Mouse (Mus musculus): ENCODE measurements at regions not wholly inside any gene's neighbourhood (a gene's known extent, or its start where the extent isn't known, plus 50 kb on each side); places are given as distances from the start of the nearest gene placed in this dataset.
A peak's percentile ranks its signal among the peaks of the same experiment; 100 is the strongest.

GRCm38 (mm10) chr12:112310661-112311060 lies 164.7 kb downstream of the Kif26a start:
- Histone ChIP-seq H3K27ac (replicated peaks; ENCODE audit: low read depth, low read length) (no peak overlapping the region), H3K4me1 (ENCODE audit: control insufficient read depth, insufficient read depth, insufficient read length, low read length) (no peaks in the 10 kb centered on the region), H3K4me3 (ENCODE audit: insufficient read depth, low read depth, low read length) (no peak overlapping the region)

- Histone ChIP-seq H3K27ac (replicated peaks; ENCODE audit: low read depth, low read length) (no peak overlapping the region), H3K4me3 (ENCODE audit: insufficient read depth, low read depth, low read length) (no peak overlapping the region)
These were observed 168.8 kb downstream of the Kif26a start for GRCm38 (mm10) chr12:112314781-112315180.

GRCm38 (mm10) chr12:112317191-112317590 lies 171.2 kb downstream of the Kif26a start:
- no peaks in the 10 kb centered on the region for H3K4me1 ChIP-seq (ENCODE audit: control insufficient read depth, insufficient read depth, insufficient read length, low read length)
- no peak overlapping the region for H3K4me3 ChIP-seq (ENCODE audit: insufficient read depth, low read depth, low read length)
- no peak overlapping the region for H3K27ac ChIP-seq (replicated peaks; ENCODE audit: low read depth, low read length)

More at GRCm38 (mm10) chr12:112314781-112315180, 168.8 kb downstream of the Kif26a start:
- H3K4me1 ChIP-seq (ENCODE audit: control insufficient read depth, insufficient read depth, insufficient read length, low read length), result no peaks in the 10 kb centered on the region

GRCm38 (mm10) chr12:112318461-112318860 lies 170.8 kb upstream of the A530016L24Rik start:
- Histone ChIP-seq H3K4me3 (ENCODE audit: insufficient read depth, low read depth, low read length) (no peak overlapping the region), H3K27ac (replicated peaks; ENCODE audit: low read depth, low read length) (no peak overlapping the region), H3K4me1 (ENCODE audit: control insufficient read depth, insufficient read depth, insufficient read length, low read length) (no peaks in the 10 kb centered on the region)

GRCm38 (mm10) chr12:112322196-112322595 lies 167.1 kb upstream of the A530016L24Rik start:
- no peak overlapping the region for H3K27ac ChIP-seq (replicated peaks; ENCODE audit: low read depth, low read length)
- no peak overlapping the region for H3K4me3 ChIP-seq (ENCODE audit: insufficient read depth, low read depth, low read length)
- H3K4me1 ChIP-seq (ENCODE audit: control insufficient read depth, insufficient read depth, insufficient read length, low read length), result no peaks in the 10 kb centered on the region; the same call in none of the 2 replicates

- Histone ChIP-seq H3K4me1 (ENCODE audit: control insufficient read depth, insufficient read depth, insufficient read length, low read length) (peaks cover 32% of the 10 kb centered on the region), H3K27ac (replicated peaks; ENCODE audit: low read depth, low read length) (no peak overlapping the region), H3K4me3 (ENCODE audit: insufficient read depth, low read depth, low read length) (no peak overlapping the region)
These were observed 161.8 kb upstream of the A530016L24Rik start for GRCm38 (mm10) chr12:112327411-112327810.

- H3K4me3 ChIP-seq (ENCODE audit: insufficient read depth, low read depth, low read length), result no peak overlapping the region
- H3K4me1 ChIP-seq (ENCODE audit: control insufficient read depth, insufficient read depth, insufficient read length, low read length), result peaks cover 42% of the 10 kb centered on the region
- peak overlapping the region; percentile 76 for H3K27ac ChIP-seq (replicated peaks; ENCODE audit: low read depth, low read length)
These were observed 160.3 kb upstream of the A530016L24Rik start for GRCm38 (mm10) chr12:112328809-112329575.

GRCm38 (mm10) chr12:112329701-112330301 lies 159.4 kb upstream of the A530016L24Rik start:
- peak overlapping the region; percentile 76 for H3K27ac ChIP-seq (replicated peaks; ENCODE audit: low read depth, low read length)
- no peak overlapping the region for H3K4me3 ChIP-seq (ENCODE audit: insufficient read depth, low read depth, low read length)
- H3K4me1 ChIP-seq (ENCODE audit: control insufficient read depth, insufficient read depth, insufficient read length, low read length), result peaks cover 42% of the 10 kb centered on the region

- Histone ChIP-seq H3K4me3 (ENCODE audit: insufficient read depth, low read depth, low read length) (no peak overlapping the region), H3K4me1 (ENCODE audit: control insufficient read depth, insufficient read depth, insufficient read length, low read length) (peaks cover 42% of the 10 kb centered on the region), H3K27ac (replicated peaks; ENCODE audit: low read depth, low read length) (0 out of 2 replicates have a peak overlapping the region, but pooled peaks have one; percentile 1)
These were observed 158.7 kb upstream of the A530016L24Rik start for GRCm38 (mm10) chr12:112330557-112330956.

GRCm38 (mm10) chr12:112331061-112331460 lies 158.2 kb upstream of the A530016L24Rik start:
- Histone ChIP-seq H3K27ac (replicated peaks; ENCODE audit: low read depth, low read length) (0 out of 2 replicates have a peak overlapping the region, but pooled peaks have one; percentile 52), H3K4me3 (ENCODE audit: insufficient read depth, low read depth, low read length) (no peak overlapping the region), H3K4me1 (ENCODE audit: control insufficient read depth, insufficient read depth, insufficient read length, low read length) (peaks cover 42% of the 10 kb centered on the region)

GRCm38 (mm10) chr12:112333125-112334079 lies 155.8 kb upstream of the A530016L24Rik start:
- Histone ChIP-seq H3K4me1 (ENCODE audit: control insufficient read depth, insufficient read depth, insufficient read length, low read length) (peaks cover 41% of the 10 kb centered on the region), H3K4me3 (ENCODE audit: insufficient read depth, low read depth, low read length) (no peak overlapping the region), H3K27ac (replicated peaks; ENCODE audit: low read depth, low read length) (peak overlapping the region; percentile 96)

GRCm38 (mm10) chr12:112334106-112334855 lies 155.0 kb upstream of the A530016L24Rik start:
- Histone ChIP-seq H3K4me1 (ENCODE audit: control insufficient read depth, insufficient read depth, insufficient read length, low read length) (peaks cover 38% of the 10 kb centered on the region), H3K27ac (replicated peaks; ENCODE audit: low read depth, low read length) (peak overlapping the region; percentile 63), H3K4me3 (ENCODE audit: insufficient read depth, low read depth, low read length) (no peak overlapping the region)

- Histone ChIP-seq H3K27ac (replicated peaks; ENCODE audit: low read depth, low read length) (no peak overlapping the region), H3K4me3 (ENCODE audit: insufficient read depth, low read depth, low read length) (no peak overlapping the region), H3K4me1 (ENCODE audit: control insufficient read depth, insufficient read depth, insufficient read length, low read length) (peaks cover 41% of the 10 kb centered on the region)
These were observed 153.6 kb upstream of the A530016L24Rik start for GRCm38 (mm10) chr12:112335641-112336040.

- Histone ChIP-seq H3K4me1 (ENCODE audit: control insufficient read depth, insufficient read depth, insufficient read length, low read length) (peaks cover 34% of the 10 kb centered on the region), H3K4me3 (ENCODE audit: insufficient read depth, low read depth, low read length) (no peak overlapping the region), H3K27ac (replicated peaks; ENCODE audit: low read depth, low read length) (no peak overlapping the region)
These were observed 152.5 kb upstream of the A530016L24Rik start for GRCm38 (mm10) chr12:112336691-112337295.
